In the genomic region with DNA sequence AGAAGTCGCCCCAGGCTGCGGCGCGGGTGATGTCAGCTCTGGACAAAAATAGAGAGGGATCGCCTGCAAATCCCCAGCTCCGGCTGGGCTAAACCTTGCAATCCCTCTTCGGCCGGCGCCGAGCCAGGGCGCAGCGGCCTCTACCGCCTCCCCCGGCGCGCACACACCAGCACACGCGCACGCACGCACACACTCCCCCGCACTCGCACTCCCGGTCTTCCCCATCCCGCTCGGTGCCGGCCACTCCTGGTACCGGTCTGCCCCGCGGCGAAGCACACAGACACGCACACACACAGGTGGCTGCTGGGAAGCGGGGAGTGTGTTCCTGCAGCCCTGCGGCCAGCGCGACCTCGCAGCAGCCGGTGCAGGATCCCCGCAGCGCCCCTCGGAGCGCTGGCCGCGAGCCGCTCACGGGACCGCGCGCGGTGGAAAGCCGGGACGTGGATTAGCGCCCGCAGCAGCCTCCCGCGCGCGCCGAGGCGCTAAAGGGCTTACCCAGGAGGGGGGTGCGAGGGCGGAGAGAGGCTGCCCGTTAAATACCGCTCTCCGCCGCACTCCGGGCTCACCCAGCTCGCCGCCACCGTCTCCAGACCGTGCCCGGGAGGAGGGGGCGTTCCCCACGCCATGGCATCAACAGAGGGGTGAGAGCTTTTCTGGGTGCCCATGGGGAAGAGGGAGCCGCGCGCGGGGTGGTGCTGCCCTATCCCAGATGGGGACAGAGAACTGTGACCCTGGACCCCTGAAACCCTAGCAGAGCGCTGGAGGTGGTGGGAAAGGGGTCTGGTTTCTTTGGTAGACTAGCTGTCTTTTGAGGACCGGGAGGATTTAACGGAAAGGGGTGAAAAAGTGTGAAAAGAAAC, we compare ENCODE assay signal across 8 mouse cellular contexts. TPM values are rescaled to one million over a fixed set of nuclear protein-coding genes. Genes with fewer than 3 reads are reported as not detected.
DNase-seq lines count a peak whose midpoint lies in the region; ATAC-seq and TF ChIP-seq lines count a peak whose summit lies in the region.

No protein-coding gene starts in this region.

- peak overlapping the region; percentile 50 for H3K4me3 ChIP-seq in heart, adult 2 months
- peak overlapping the region; percentile 21 to 34; a peak in 3 of 4 replicates for H3K4me3 ChIP-seq in liver, embryonic 14.5 days (ENCODE audit: insufficient read depth in 1 of 2, low read depth in 2 of 2, low read length in 2 of 2)

- no peaks in the 10 kb centered on the region for H3K9me3 ChIP-seq in liver, embryonic 14.5 days (ENCODE audit: control insufficient read depth, low read length)

- intact Hi-C loops in heart, adult 2 months (cut with DNase I) = no loop called here

- peak overlapping the region; percentile 18; the same call in 1 of the 2 replicates for H3K9ac ChIP-seq in heart, adult 2 months (ENCODE audit: low read depth, low read length)
- H3K9ac ChIP-seq in liver, embryonic 14.5 days (replicated peaks) = no peak overlapping the region

- TF ChIP-seq CTCF in heart, adult 2 months (IDR thresholded peaks at IDR 0.05) = peak; percentile 27
- TF ChIP-seq CTCF in liver, embryonic 14.5 days (IDR thresholded peaks at IDR 0.05; ENCODE audit: low read depth) = no peak

- H3K4me1 ChIP-seq in heart, adult 2 months (ENCODE audit: control insufficient read depth, insufficient read depth, low read length) = no peaks in the 10 kb centered on the region
- no peaks in the 10 kb centered on the region for H3K4me1 ChIP-seq in liver, embryonic 14.5 days (replicated peaks; ENCODE audit: control insufficient read depth in 2 of 2, insufficient read depth in 2 of 2, low read length in 1 of 2)

- H3K36me3 ChIP-seq in heart, adult 2 months (ENCODE audit: control insufficient read depth, insufficient read depth, low read length) = no peaks in the 10 kb centered on the region
- H3K36me3 ChIP-seq in liver, embryonic 14.5 days (replicated peaks; ENCODE audit: control insufficient read depth, insufficient read depth, low read depth) = no peaks in the 10 kb centered on the region

- WGBS in heart, adult 2 months = under 1% methylated on average over 65 of the region's 80 CpGs
- under 1% methylated on average over 80 of the region's 80 CpGs for WGBS in liver, embryonic 14.5 days (ENCODE audit: insufficient replicate concordance)

- TF ChIP-seq POLR2A in heart, adult 2 months (IDR thresholded peaks at IDR 0.05; ENCODE audit: insufficient read depth, low read depth, low read length) = no peak

- no peak overlapping the region for H3K27ac ChIP-seq in heart, adult 2 months
- H3K27ac ChIP-seq in liver, embryonic 14.5 days = no peak overlapping the region

- H3K79me2 ChIP-seq in heart, adult 2 months (replicated peaks; ENCODE audit: control insufficient read depth, insufficient read depth, low read length) = no peaks in the 10 kb centered on the region

- H3K4me2 ChIP-seq in liver, embryonic 14.5 days (ENCODE audit: low read depth) = peak overlapping the region; percentile 59

- no peak for TF ChIP-seq EP300 in heart, adult 2 months (IDR thresholded peaks at IDR 0.05; ENCODE audit: insufficient read depth, low read depth, low read length)
- TF ChIP-seq EP300 in liver, embryonic 14.5 days (IDR thresholded peaks at IDR 0.05; ENCODE audit: low read depth) = no peak

- DNase-seq in heart, adult 2 months = peak; percentile 29 to 33
- DNase-seq in heart, adult 8-10 months (ENCODE audit: low spot score) = no peak
- DNase-seq in cerebellum, postnatal 25 days = peak; percentile 85 to 88
- peak; percentile 22 to 46 for DNase-seq in gastrocnemius, postnatal 4 days (ENCODE audit: low spot score in 2 of 2)
- peak; percentile 27 for DNase-seq in kidney, postnatal 14 days
- no peak for DNase-seq in liver, embryonic 14.5 days (ENCODE audit: low read depth in 3 of 3, low spot score in 3 of 3)
- peak; percentile 25 for DNase-seq in ovary, postnatal 14 days (ENCODE audit: low spot score)
- DNase-seq in natural killer cell, adult 2 months (ENCODE audit: low spot score in 2 of 2) = no peak

- ATAC-seq in liver, embryonic 14.5 days (ENCODE audit: insufficient read depth) = no peak

- H3K27me3 ChIP-seq in heart, adult 2 months (ENCODE audit: control insufficient read depth, insufficient read depth, low read length) = peaks cover 6% of the 10 kb centered on the region
- H3K27me3 ChIP-seq in liver, embryonic 14.5 days (ENCODE audit: control insufficient read depth, insufficient read depth, low read length) = peaks cover 37% of the 10 kb centered on the region

RNA-seq across cellular contexts. Expression of a gene that starts 0.4 kb away (rescaled TPM):
- under 1 TPM; 0.29 to 0.50 TPM for total RNA-seq in heart, adult 2 months (2021)
- polyA plus RNA-seq in heart, adult 2 months (2012; rRNA removed) = 0.12 and 0.76 TPM in 2 replicates
- total RNA-seq in heart, adult 8-10 months (2022) = 1 to 10 TPM in 1 of 4 experiments, under 1 TPM in 3; 0.41 to 1.4 (median 0.73) TPM
- total RNA-seq in gastrocnemius, postnatal 4 days (2021) = 1 to 10 TPM; 1.2 to 1.3 TPM
- polyA plus RNA-seq in liver, embryonic 14.5 days (2012; rRNA removed) = 0.29 and 0.44 TPM in 2 replicates
- 0.45 and 1.0 TPM in 2 replicates for polyA plus RNA-seq in liver, embryonic 14.5 days (2014; fragmentation: Nextera tagmentation; extraction: Ambion mirVana)

Comparison
In these comparisons a context has a peak if more than half of its experiments do, and no peak if none do; other contexts are left out.
1. DNase-seq: peak in heart, adult 2 months (2 of 2), cerebellum, postnatal 25 days (2 of 2), gastrocnemius, postnatal 4 days (2 of 2), kidney, postnatal 14 days (single experiment) and ovary, postnatal 14 days (single experiment); none in heart, adult 8-10 months (single experiment), liver, embryonic 14.5 days (0 of 3) and natural killer cell, adult 2 months (0 of 2).